Mouse (Mus musculus): Measurements from ENCODE around the gene Dap. TPM values are rescaled to one million over a fixed set of nuclear protein-coding genes. Genes with fewer than 3 reads are reported as not detected.
A peak's percentile ranks its signal among the peaks of the same experiment; 100 is the strongest.

Gene Dap
- polyA plus RNA-seq (2021): 174 TPM

GRCm38 (mm10) chr15:31224135-31224761 lies at the start of gene Dap:
Gene Dap (plus strand): TSS chr15:31224314.
- ATAC-seq (peak; percentile 96), DNase-seq (ENCODE audit: low read depth, low spot score) (no peak)
- POLR2A ChIA-PET: interaction anchor here (1.1 kb wide), 2 partner anchors 11 kb away, joined by 3 read pairs; no protein-coding TSS in a partner anchor
- no peak for TF ChIP-seq CTCF (IDR thresholded peaks at IDR 0.05)
- in situ Hi-C loops (cut with MboI; ENCODE audit: low pct_unique_long_range_greater_than_20kb): loop anchor here (5.0 kb wide), 1 partner anchor 37 kb away; no protein-coding TSS in a partner anchor
- H3K27me3 ChIP-seq: no peaks in the 10 kb centered on the region
- CTCF ChIA-PET: interaction anchor here (0.5 to 1.9 kb wide), 4 partner anchors 10 to 108 kb away, joined by 3 to 4 read pairs (median 3); no protein-coding TSS in a partner anchor

DNA sequence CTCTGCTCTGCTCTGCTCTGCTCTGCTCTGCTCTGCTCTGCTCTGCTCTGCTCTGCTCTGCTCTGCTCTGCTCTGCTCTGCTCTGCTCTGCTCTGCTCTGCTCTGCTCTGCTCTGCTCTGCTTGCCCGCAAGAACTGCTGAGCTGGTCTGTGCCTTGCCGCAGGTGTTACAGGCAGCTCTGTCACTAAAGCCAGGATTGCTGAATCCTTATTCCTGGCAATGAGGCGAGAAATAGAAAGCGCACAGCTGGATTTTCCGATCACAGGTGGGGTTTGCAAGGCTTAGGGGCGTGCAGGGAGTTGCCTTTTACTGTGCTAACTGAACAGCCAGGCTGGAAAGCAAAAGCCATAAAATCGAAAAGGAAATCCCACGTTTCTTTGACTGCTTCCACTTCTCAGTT lies 47.5 kb upstream of the Dap start:
- DNase-seq (ENCODE audit: low read depth, low spot score): no peak
- in situ Hi-C loops (cut with MboI; ENCODE audit: low pct_unique_long_range_greater_than_20kb): no loop called here
- ATAC-seq: no peak
- ChIA-PET POLR2A (no interaction called here), CTCF (no interaction called here)
- H3K27me3 ChIP-seq: no peaks in the 10 kb centered on the region
- TF ChIP-seq CTCF (IDR thresholded peaks at IDR 0.05): no peak

- ChIA-PET CTCF (interaction anchor here (1.2 to 1.6 kb wide), 3 partner anchors 9 to 54 kb away, joined by 3 to 6 read pairs (median 3); no protein-coding TSS in a partner anchor), POLR2A (no interaction called here)
- no peaks in the 10 kb centered on the region for H3K27me3 ChIP-seq
- DNase-seq (ENCODE audit: low read depth, low spot score): no peak
- in situ Hi-C loops (cut with MboI; ENCODE audit: low pct_unique_long_range_greater_than_20kb): loop anchor here (5.0 kb wide), 1 partner anchor 37 kb away; the partner anchor contains the start of gene Dap
- ATAC-seq: peak; percentile 87
- TF ChIP-seq CTCF (IDR thresholded peaks at IDR 0.05): no peak
These were observed 39.3 kb upstream of the Dap start for GRCm38 (mm10) chr15:31184651-31185443.

- CTCF ChIA-PET: interaction anchor here (1.2 to 1.6 kb wide), 2 partner anchors 9 to 34 kb away, joined by 3 to 6 read pairs; no protein-coding TSS in a partner anchor
- TF ChIP-seq CTCF (IDR thresholded peaks at IDR 0.05): no peak
- POLR2A ChIA-PET: no interaction called here
- in situ Hi-C loops (cut with MboI; ENCODE audit: low pct_unique_long_range_greater_than_20kb): loop anchor here (5.0 kb wide), 1 partner anchor 37 kb away; the partner anchor contains the start of gene Dap
- H3K27me3 ChIP-seq: no peaks in the 10 kb centered on the region
- ATAC-seq (no peak), DNase-seq (ENCODE audit: low read depth, low spot score) (no peak)
These were observed 38.6 kb upstream of the Dap start for GRCm38 (mm10) chr15:31185506-31185905.

- H3K27me3 ChIP-seq: no peaks in the 10 kb centered on the region
- ChIA-PET CTCF (interaction anchor here (1.5 to 1.6 kb wide), 2 partner anchors 35 to 74 kb away, joined by 3 to 6 read pairs; no protein-coding TSS in a partner anchor), POLR2A (no interaction called here)
- ATAC-seq: no peak
- in situ Hi-C loops (cut with MboI; ENCODE audit: low pct_unique_long_range_greater_than_20kb): loop anchor here (5.0 kb wide), 1 partner anchor 36 kb away; the partner anchor contains the start of gene Dap
- no peak for TF ChIP-seq CTCF (IDR thresholded peaks at IDR 0.05)
- DNase-seq (ENCODE audit: low read depth, low spot score): no peak
These were observed 37.7 kb upstream of the Dap start for GRCm38 (mm10) chr15:31186371-31186901.

GRCm38 (mm10) chr15:31192563-31192962 lies 31.6 kb upstream of the Dap start:
- in situ Hi-C loops (cut with MboI; ENCODE audit: low pct_unique_long_range_greater_than_20kb): no loop called here
- ChIA-PET POLR2A (interaction anchor here (0.7 kb wide), 1 partner anchor 37 kb away, joined by 3 read pairs; no protein-coding TSS in a partner anchor), CTCF (no interaction called here)
- TF ChIP-seq CTCF (IDR thresholded peaks at IDR 0.05): no peak
- no peak for DNase-seq (ENCODE audit: low read depth, low spot score)
- ATAC-seq: no peak
- H3K27me3 ChIP-seq: no peaks in the 10 kb centered on the region

- TF ChIP-seq CTCF (IDR thresholded peaks at IDR 0.05): no peak
- CTCF ChIA-PET: interaction anchor here (1.4 kb wide), 1 partner anchor 12 kb away, joined by 4 read pairs; no protein-coding TSS in a partner anchor
- no peaks in the 10 kb centered on the region for H3K27me3 ChIP-seq
- no peak for ATAC-seq
- in situ Hi-C loops (cut with MboI; ENCODE audit: low pct_unique_long_range_greater_than_20kb): no loop called here
- POLR2A ChIA-PET: interaction anchor here (1.1 kb wide), 1 partner anchor 12 kb away, joined by 3 read pairs; no protein-coding TSS in a partner anchor
- DNase-seq (ENCODE audit: low read depth, low spot score): no peak
These were observed 28.3 kb upstream of the Dap start for GRCm38 (mm10) chr15:31195776-31196175.

- in situ Hi-C loops (cut with MboI; ENCODE audit: low pct_unique_long_range_greater_than_20kb): no loop called here
- DNase-seq (ENCODE audit: low read depth, low spot score): no peak
These were observed 16.6 kb upstream of the Dap start for GRCm38 (mm10) chr15:31207346-31208093.

DNA sequence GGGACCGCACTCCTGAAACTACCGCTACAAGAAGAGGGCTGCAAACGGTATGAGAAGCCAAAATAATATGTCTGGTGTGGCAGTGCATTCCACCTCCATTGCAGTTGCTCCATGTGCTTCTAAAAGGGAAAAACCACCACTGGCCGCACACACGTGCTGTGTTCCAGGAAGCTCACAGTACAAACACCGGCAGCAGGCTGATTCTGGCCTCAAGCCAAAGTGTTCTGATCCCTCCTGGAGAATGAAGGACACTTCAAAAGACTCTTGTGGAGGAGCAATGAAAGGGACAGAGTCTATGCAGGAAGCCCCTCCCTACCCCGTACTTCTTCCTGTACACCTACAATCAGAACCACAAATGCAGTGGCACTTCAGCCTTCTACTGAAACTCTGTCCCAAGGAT lies 12.2 kb upstream of the Dap start:
- no peak for TF ChIP-seq CTCF (IDR thresholded peaks at IDR 0.05)
- no peak for DNase-seq (ENCODE audit: low read depth, low spot score)
- in situ Hi-C loops (cut with MboI; ENCODE audit: low pct_unique_long_range_greater_than_20kb): no loop called here
- ChIA-PET POLR2A (no interaction called here), CTCF (interaction anchor here (0.8 kb wide), 1 partner anchor 13 kb away, joined by 3 read pairs; no protein-coding TSS in a partner anchor)
- no peaks in the 10 kb centered on the region for H3K27me3 ChIP-seq
- ATAC-seq: no peak

More at GRCm38 (mm10) chr15:31207346-31208093, 16.6 kb upstream of the Dap start:
- peak; percentile 73 for ATAC-seq
- ChIA-PET CTCF (interaction anchor here (1.0 to 1.5 kb wide), 2 partner anchors 11 to 13 kb away, joined by 4 to 5 read pairs; no protein-coding TSS in a partner anchor), POLR2A (interaction anchor here (1.1 kb wide), 1 partner anchor 12 kb away, joined by 3 read pairs; no protein-coding TSS in a partner anchor)
- TF ChIP-seq CTCF (IDR thresholded peaks at IDR 0.05): no peak
- no peaks in the 10 kb centered on the region for H3K27me3 ChIP-seq

Measured in Patski (cell line).